Mouse (Mus musculus): ENCODE measurements around the gene Spon2. TPM values are rescaled to one million over a fixed set of nuclear protein-coding genes. Genes with fewer than 3 reads are reported as not detected.

Spon2 gene
- polyA plus RNA-seq, 1 experiment from 2014 or later, result 60.9 TPM

Other genes starting within 250 kb of the Spon2 start
- 405 and 418 TPM in 2 replicates for gene Ywhah, start 199.6 kb downstream of the Spon2 start, polyA plus RNA-seq (2015; fragmentation: Nextera tagmentation; extraction: Ambion mirVana)
- gene Slc5a1, start 114.2 kb downstream of the Spon2 start, polyA plus RNA-seq (2015; fragmentation: Nextera tagmentation; extraction: Ambion mirVana), result 14.1 and 19.6 TPM in 2 replicates
- gene Ctbp1, start 56.5 kb upstream of the Spon2 start, polyA plus RNA-seq (2015; fragmentation: Nextera tagmentation; extraction: Ambion mirVana), result 221 TPM in 2 replicates
- gene Maea, start 117.1 kb upstream of the Spon2 start, polyA plus RNA-seq (2015; fragmentation: Nextera tagmentation; extraction: Ambion mirVana), result 111 and 121 TPM in 2 replicates
- gene Uvssa, start 160.1 kb upstream of the Spon2 start, polyA plus RNA-seq (2015; fragmentation: Nextera tagmentation; extraction: Ambion mirVana), result 9.5 and 9.8 TPM in 2 replicates
- gene Nkx1-1, start 215.5 kb upstream of the Spon2 start, polyA plus RNA-seq (2015; fragmentation: Nextera tagmentation; extraction: Ambion mirVana), result not detected in 2 replicates

Measured in stomach, embryonic 16.5 days (tissue).